Mouse (Mus musculus) E14TG2a.4 (cell line): ENCODE data around the gene Hmces.

Experiments
- CTCF ChIP-seq: conservative IDR thresholded peaks from 2 replicates; pipeline ENCODE4 v1.5.1; 2014; ENCODE audit warnings: low read length
- NANOG ChIP-seq: IDR thresholded peaks from 2 replicates; pipeline ENCODE4 v1.6.1; 2014; ENCODE audit warnings: borderline replicate concordance, low read length, mixed read lengths

DNA sequence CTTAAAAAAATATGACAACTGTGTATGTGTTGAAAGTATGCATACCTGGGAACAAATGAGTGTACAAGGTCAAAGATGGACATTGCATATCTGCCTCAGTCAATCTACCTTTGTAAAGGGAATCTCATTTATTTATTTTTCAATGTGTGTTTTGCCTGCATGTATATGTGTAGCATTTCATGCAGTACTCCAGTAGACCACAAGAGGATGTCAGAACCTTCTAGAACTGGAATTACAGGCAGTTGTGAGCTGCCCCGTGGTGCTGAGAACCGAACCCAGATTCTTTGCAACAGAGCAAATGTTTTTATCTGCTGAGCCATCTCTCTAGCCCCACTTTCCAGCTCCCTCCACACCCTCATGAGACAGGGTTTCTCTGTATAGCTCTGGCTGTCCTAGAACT, 39.8 kb upstream of the Hmces start:
- peak; percentile 64 for TF ChIP-seq CTCF
- no peak for TF ChIP-seq NANOG
